Mouse (Mus musculus) 3T3-L1 (cell line): ENCODE data around the gene Gm2022.
"Not testable (repeated sequence)": the region's sequence is repeated elsewhere in the genome, so short reads cannot be mapped to it uniquely, and the experiment has no call there.

ENCODE experiments used
- DNase-seq: peaks from one replicate; pipeline ENCODE4 v3.0.0-alpha.2; 2015; ENCODE audit warnings: low read depth, low spot score

Gm2022 gene

GRCm38 (mm10) chr12:87895070-87895469 is at the start of gene Gm2022:
Gene Gm2022, plus strand, starts transcription at chr12:87895370.
- DNase-seq = not testable (repeated sequence)

- not testable (repeated sequence) for DNase-seq
These were observed 44.5 kb upstream of the Gm2022 start for GRCm38 (mm10) chr12:87850657-87851056.

GRCm38 (mm10) chr12:87856067-87856466 is 39.1 kb upstream of the Gm2022 start:
- DNase-seq = not testable (repeated sequence)

GRCm38 (mm10) chr12:87861740-87862692 is 33.2 kb upstream of the Gm2022 start:
- DNase-seq = not testable (repeated sequence)

GRCm38 (mm10) chr12:87863638-87864037 is 31.5 kb upstream of the Gm2022 start:
- DNase-seq = not testable (repeated sequence)

GRCm38 (mm10) chr12:87864048-87864447 is 31.1 kb upstream of the Gm2022 start:
- DNase-seq = not testable (repeated sequence)

GRCm38 (mm10) chr12:87873772-87874171 is 21.4 kb upstream of the Gm2022 start, which contains the start of gene Gm2016:
Gene Gm2016, plus strand, starts transcription at chr12:87874072.
- DNase-seq = not testable (repeated sequence)

GRCm38 (mm10) chr12:87919721-87920120 is 24.6 kb downstream of the Gm2022 start, which contains the start of gene Gm2035:
Gene Gm2035, minus strand, starts transcription at chr12:87919857.
- DNase-seq = peak; percentile 15
